Mouse (Mus musculus) lung, adult 2 months (tissue): ENCODE results near the gene Ppp3r1. TPM values are rescaled to one million over a fixed set of nuclear protein-coding genes. Genes with fewer than 3 reads are reported as not detected.

Experiments
- DNase-seq: peaks from one replicate; pipeline ENCODE4 v3.0.0; 2022
- H3K4me1 ChIP-seq: fragments of 200-500 bp; 2 replicates; pipeline ENCODE4 v1.6.1; 2011; ENCODE audit warnings: low read length; ENCODE audit not compliant: control insufficient read depth, insufficient read depth
- H3K4me3 ChIP-seq: fragments of 200-500 bp; replicated peaks from 2 replicates; pipeline ENCODE3; 2011; ENCODE audit warnings: low read depth, mild to moderate bottlenecking, control low read depth, low read length; ENCODE audit errors: extremely low read depth
- CTCF ChIP-seq: fragments of 200-500 bp; IDR thresholded peaks from 2 replicates; pipeline ENCODE4 v1.5.1; 2011; ENCODE audit warnings: mild to moderate bottlenecking, low read length, control low read depth; ENCODE audit not compliant: insufficient read depth
- POLR2A ChIP-seq: fragments of 200-500 bp; IDR thresholded peaks from 2 replicates; pipeline ENCODE4 v1.6.1; 2011; ENCODE audit warnings: low read depth, mild to moderate bottlenecking, control low read depth, low read length, borderline replicate concordance; ENCODE audit errors: extremely low read depth
- WGBS: fragments of 180-500 bp; shearing (Covaris S2); methylation state at CpG from one replicate; pipeline ENCODE4 v1.1.7; 2018; 5-methylcytosine and 5-hydroxymethylcytosine counted together
- polyA plus RNA-seq: library from polyadenylated mRNA; depleted of rRNA; stranded (reverse); fragments of >200 nt; gene quantifications from 2 replicates; pipeline ENCODE4 v1.2.3, GENCODE M21; 2012

The Ppp3r1 gene
- polyA plus RNA-seq, 1 experiment = 29.8 TPM

GRCm38 (mm10) chr11:17169262-17169661 lies 10.2 kb downstream of the Ppp3r1 start:
- WGBS = 38% methylated on average over 2 of the region's 2 CpGs
- Histone ChIP-seq H3K4me1 (peaks cover 30% of the 10 kb centered on the region), H3K4me3 (no peak overlapping the region)
- TF ChIP-seq CTCF (no peak), POLR2A (no peak)
- DNase-seq = no peak

- 77% methylated on average over 1 of the region's 1 CpGs for WGBS
- H3K4me3 ChIP-seq = no peak overlapping the region
- peaks cover 25% of the 10 kb centered on the region for H3K4me1 ChIP-seq
- no peak for DNase-seq
- TF ChIP-seq CTCF = no peak
Observed at GRCm38 (mm10) chr11:17170938-17171729, 12.1 kb downstream of the Ppp3r1 start.

GRCm38 (mm10) chr11:17172300-17172699 lies 13.2 kb downstream of the Ppp3r1 start:
- DNase-seq = no peak
- TF ChIP-seq CTCF (no peak), POLR2A (no peak)
- H3K4me1 ChIP-seq = peaks cover 20% of the 10 kb centered on the region
- no peak overlapping the region for H3K4me3 ChIP-seq
- 78% methylated on average over 4 of the region's 4 CpGs for WGBS

GRCm38 (mm10) chr11:17176638-17177037 lies 17.6 kb downstream of the Ppp3r1 start:
- peaks cover 12% of the 10 kb centered on the region for H3K4me1 ChIP-seq
- 97% methylated on average over 1 of the region's 1 CpGs for whole genome bisulfite sequencing

GRCm38 (mm10) chr11:17180753-17181152 lies 21.7 kb downstream of the Ppp3r1 start:
- no peak for TF ChIP-seq POLR2A
- TF ChIP-seq CTCF = no peak
- H3K4me3 ChIP-seq = no peak overlapping the region
- WGBS = 57% methylated on average over 3 of the region's 3 CpGs
- H3K4me1 ChIP-seq = peaks cover 10% of the 10 kb centered on the region
- DNase-seq = no peak

More at GRCm38 (mm10) chr11:17176638-17177037, 17.6 kb downstream of the Ppp3r1 start:
- DNase-seq = no peak
- H3K4me3 ChIP-seq = no peak overlapping the region
- TF ChIP-seq CTCF = no peak
- TF ChIP-seq POLR2A = no peak

- Histone ChIP-seq H3K4me3 (no peak within 1 kb of the TSS), H3K4me1 (peaks cover 10% of the 10 kb centered on the region)
- DNase-seq = no peak
- WGBS = 55% methylated on average over 3 of the region's 3 CpGs
- TF ChIP-seq CTCF = no peak
- no peak for TF ChIP-seq POLR2A
Observed at GRCm38 (mm10) chr11:17181807-17182206, 22.7 kb downstream of the Ppp3r1 start, which contains the start of gene Wdr92. Wdr92 (plus strand) TSS chr11:17182107.

GRCm38 (mm10) chr11:17183165-17183564 lies 24.1 kb downstream of the Ppp3r1 start:
- H3K4me1 ChIP-seq = peaks cover 10% of the 10 kb centered on the region
- no peak for DNase-seq
- no peak overlapping the region for H3K4me3 ChIP-seq
- TF ChIP-seq CTCF = no peak
- no peak for TF ChIP-seq POLR2A
- WGBS = 83% methylated on average over 2 of the region's 2 CpGs

- 81% methylated on average over 3 of the region's 3 CpGs for WGBS
Observed at GRCm38 (mm10) chr11:17187649-17188048, 28.6 kb downstream of the Ppp3r1 start.

GRCm38 (mm10) chr11:17188786-17189185 lies 29.7 kb downstream of the Ppp3r1 start:
- DNase-seq = no peak
- no peak overlapping the region for H3K4me3 ChIP-seq
- peaks cover 2% of the 10 kb centered on the region; the same call in 1 of the 2 replicates for H3K4me1 ChIP-seq
- WGBS = 89% methylated on average over 3 of the region's 3 CpGs
- TF ChIP-seq POLR2A = no peak
- TF ChIP-seq CTCF = no peak

More at GRCm38 (mm10) chr11:17187649-17188048, 28.6 kb downstream of the Ppp3r1 start:
- Histone ChIP-seq H3K4me3 (no peak overlapping the region), H3K4me1 (peaks cover 2% of the 10 kb centered on the region; the same call in 1 of the 2 replicates)
- no peak for DNase-seq
- TF ChIP-seq CTCF = no peak
- TF ChIP-seq POLR2A = no peak

- Histone ChIP-seq H3K4me3 (no peak overlapping the region), H3K4me1 (peaks cover 2% of the 10 kb centered on the region; the same call in 1 of the 2 replicates)
- TF ChIP-seq CTCF (peak; percentile 45), POLR2A (no peak)
- no peak for DNase-seq
- 50% methylated on average over 9 of the region's 9 CpGs for WGBS
Observed at GRCm38 (mm10) chr11:17192151-17192844, 33.2 kb downstream of the Ppp3r1 start.
